Comparison of ENCODE assay signal across 22 mouse cellular contexts in genomic region chr16:23444231-23444630, GRCm38 (mm10). TPM values are rescaled to one million over a fixed set of nuclear protein-coding genes. Genes with fewer than 3 reads are reported as not detected.
DNase-seq lines count a peak whose midpoint lies in the region; ATAC-seq and TF ChIP-seq lines count a peak whose summit lies in the region.
"Had no signal": no experiment of that assay in that cellular context is flagged by ENCODE, and none has a peak within 500 bp of the region (broad histone marks: within the 10 kb centered on the region; RNA-seq: fewer than 3 reads in every experiment).

No protein-coding gene starts in this region.

- ATAC-seq in kidney, postnatal 0 days (replicated peaks; ENCODE audit: low FRiP score, low read depth), result no peak
- no peak for ATAC-seq in forebrain, embryonic 12.5 days (ENCODE audit: low FRiP score)

- no peak overlapping the region for H3K4me3 ChIP-seq in kidney, postnatal 0 days (replicated peaks; ENCODE audit: low read depth, low read length)
- no peak overlapping the region for H3K4me3 ChIP-seq in forebrain, embryonic 12.5 days (replicated peaks)
- H3K4me3 ChIP-seq: embryonic facial prominence, embryonic 15.5 days; hindbrain, embryonic 15.5 days; layer of hippocampus, adult 2 months; liver, embryonic 13.5 days; midbrain, embryonic 12.5 days had no signal

- peak; percentile 20 for DNase-seq in gastrocnemius, adult 18-20 months (ENCODE audit: low spot score)
- DNase-seq in gastrocnemius, postnatal 4 days (ENCODE audit: low spot score in 2 of 2), result no peak
- peak; percentile 37 for DNase-seq in kidney, postnatal 0 days (ENCODE audit: low spot score)
- DNase-seq in kidney, postnatal 36 days, result no peak
- peak; percentile 31 for DNase-seq in fat pad, adult 2 months (ENCODE audit: extremely low read depth, low read depth, low spot score)
- peak; percentile 26 for DNase-seq in skeletal muscle tissue, adult 2 months (ENCODE audit: low read depth, low spot score)
- DNase-seq: cerebellum, postnatal 10 days; kidney, adult 18-20 months; left cerebral cortex, postnatal 4 days; liver, embryonic 13.5 days; right cerebral cortex, postnatal 14 days had no signal

- no peak overlapping the region for H3K27ac ChIP-seq in kidney, postnatal 0 days
- no peak overlapping the region for H3K27ac ChIP-seq in forebrain, embryonic 12.5 days
- H3K27ac ChIP-seq: embryonic facial prominence, embryonic 15.5 days; hindbrain, embryonic 15.5 days; layer of hippocampus, adult 2 months; liver, embryonic 13.5 days; macrophage; midbrain, embryonic 12.5 days; stomach, postnatal 0 days had no signal

- WGBS in kidney, postnatal 0 days, result 88% methylated on average over 4 of the region's 4 CpGs
- WGBS in forebrain, embryonic 12.5 days, result 85% methylated on average over 4 of the region's 4 CpGs

- no peak overlapping the region for H3K4me2 ChIP-seq in kidney, postnatal 0 days (ENCODE audit: low read length)
- no peak overlapping the region for H3K4me2 ChIP-seq in forebrain, embryonic 12.5 days
- H3K4me2 ChIP-seq: embryonic facial prominence, embryonic 15.5 days; hindbrain, embryonic 15.5 days; liver, embryonic 13.5 days; midbrain, embryonic 12.5 days had no signal

- H3K4me1 ChIP-seq in kidney, postnatal 0 days (replicated peaks; ENCODE audit: insufficient read depth, low read length), result no peaks in the 10 kb centered on the region
- H3K4me1 ChIP-seq in forebrain, embryonic 12.5 days, result no peaks in the 10 kb centered on the region
- H3K4me1 ChIP-seq: embryonic facial prominence, embryonic 15.5 days; hindbrain, embryonic 15.5 days; liver, embryonic 13.5 days; midbrain, embryonic 12.5 days had no signal

- H3K36me3 ChIP-seq in kidney, postnatal 0 days (ENCODE audit: insufficient read depth, low read length), result no peaks in the 10 kb centered on the region
- H3K36me3 ChIP-seq in forebrain, embryonic 12.5 days (replicated peaks), result no peaks in the 10 kb centered on the region
- H3K36me3 ChIP-seq: embryonic facial prominence, embryonic 15.5 days; hindbrain, embryonic 15.5 days; liver, embryonic 13.5 days; midbrain, embryonic 12.5 days had no signal

- H3K9me3 ChIP-seq in kidney, postnatal 0 days (replicated peaks; ENCODE audit: low read length), result no peaks in the 10 kb centered on the region
- no peaks in the 10 kb centered on the region for H3K9me3 ChIP-seq in forebrain, embryonic 12.5 days
- H3K9me3 ChIP-seq: embryonic facial prominence, embryonic 15.5 days; hindbrain, embryonic 15.5 days; liver, embryonic 13.5 days; midbrain, embryonic 12.5 days had no signal

- H3K9ac ChIP-seq in kidney, postnatal 0 days (ENCODE audit: low read depth, low read length), result no peak overlapping the region
- H3K9ac ChIP-seq in forebrain, embryonic 12.5 days, result no peak overlapping the region
- H3K9ac ChIP-seq: embryonic facial prominence, embryonic 15.5 days; hindbrain, embryonic 15.5 days; liver, embryonic 13.5 days; midbrain, embryonic 12.5 days had no signal

- no peak for TF ChIP-seq CTCF in kidney, postnatal 0 days (IDR thresholded peaks at IDR 0.05; ENCODE audit: low read depth)

- H3K27me3 ChIP-seq in kidney, postnatal 0 days (ENCODE audit: insufficient read depth, low read length), result no peaks in the 10 kb centered on the region
- H3K27me3 ChIP-seq in forebrain, embryonic 12.5 days, result no peaks in the 10 kb centered on the region
- H3K27me3 ChIP-seq: CH12.LX; embryonic facial prominence, embryonic 15.5 days; hindbrain, embryonic 15.5 days; liver, embryonic 13.5 days; midbrain, embryonic 12.5 days had no signal

RNA-seq across cellular contexts. Expression of gene Rtp1, which starts 15.3 kb away (rescaled TPM):
- not detected for total RNA-seq in gastrocnemius, adult 18-20 months (2021)
- not detected for total RNA-seq in gastrocnemius, postnatal 4 days (2021)
- polyA plus RNA-seq in kidney, postnatal 0 days (2015; fragmentation: Nextera tagmentation; extraction: Ambion mirVana), result not detected in 2 replicates
- 0.42 and 0.94 TPM in 2 replicates for polyA plus RNA-seq in forebrain, embryonic 12.5 days (2016; fragmentation: Nextera tagmentation; extraction: Ambion mirVana)
- total RNA-seq: CH12.LX; heart, adult 8-10 months; heart, postnatal 14 days had no signal
- polyA plus RNA-seq: liver, embryonic 13.5 days; macrophage; midbrain, embryonic 12.5 days; neural tube, embryonic 14.5 days; stomach, postnatal 0 days had no signal

Comparison
In these comparisons a context has a peak if more than half of its experiments do, and no peak if none do; other contexts are left out.
1. DNase-seq: peak in gastrocnemius, adult 18-20 months (single experiment), kidney, postnatal 0 days (single experiment), fat pad, adult 2 months (single experiment) and skeletal muscle tissue, adult 2 months (single experiment); none in gastrocnemius, postnatal 4 days (0 of 2) and kidney, postnatal 36 days (0 of 2).